Mouse (Mus musculus) mesoderm, embryonic 11.5 days (tissue): ENCODE data around the gene Ninj1.

Source experiments
- DNase-seq: peaks from one replicate; pipeline ENCODE4 v3.0.0-alpha.2; 2012; ENCODE audit warnings: low read depth, low spot score

Ninj1 gene

GRCm38 (mm10) chr13:49171729-49172128 lies 15.6 kb upstream of the Ninj1 start:
- no peak for DNase-seq

GRCm38 (mm10) chr13:49172335-49172734 lies 14.9 kb upstream of the Ninj1 start:
- DNase-seq, result no peak

- peak; percentile 90 for DNase-seq
Measured at GRCm38 (mm10) chr13:49172971-49173596, 14.2 kb upstream of the Ninj1 start.

GRCm38 (mm10) chr13:49175509-49175908 lies 11.8 kb upstream of the Ninj1 start:
- no peak for DNase-seq

- no peak for DNase-seq
Measured at GRCm38 (mm10) chr13:49178839-49179585, 8.3 kb upstream of the Ninj1 start.

GRCm38 (mm10) chr13:49180274-49180673 lies 7.0 kb upstream of the Ninj1 start:
- DNase-seq, result no peak

- no peak for DNase-seq
Measured at GRCm38 (mm10) chr13:49180691-49181090, 6.6 kb upstream of the Ninj1 start.

- DNase-seq, result no peak
Measured at GRCm38 (mm10) chr13:49181411-49181984, 5.8 kb upstream of the Ninj1 start.

GRCm38 (mm10) chr13:49183161-49183560 lies 4.1 kb upstream of the Ninj1 start:
- DNase-seq, result no peak

- DNase-seq, result no peak
Measured at GRCm38 (mm10) chr13:49183646-49184045, 3.6 kb upstream of the Ninj1 start.

- DNase-seq, result no peak
Measured at GRCm38 (mm10) chr13:49186798-49187287, 442 bp upstream of the Ninj1 start.

- no peak for DNase-seq
Measured at GRCm38 (mm10) chr13:49188219-49188965, 1.1 kb downstream of the Ninj1 start.

GRCm38 (mm10) chr13:49188966-49189360 lies 1.7 kb downstream of the Ninj1 start:
- no peak for DNase-seq

- DNase-seq, result no peak
Measured at GRCm38 (mm10) chr13:49189970-49190870, 2.9 kb downstream of the Ninj1 start.

- DNase-seq, result no peak
Measured at GRCm38 (mm10) chr13:49190876-49191672, 3.8 kb downstream of the Ninj1 start.

- DNase-seq, result no peak
Measured at GRCm38 (mm10) chr13:49191673-49192035, 4.4 kb downstream of the Ninj1 start.

- DNase-seq, result no peak
Measured at GRCm38 (mm10) chr13:49192156-49192855, 5.0 kb downstream of the Ninj1 start.

- DNase-seq, result no peak
Measured at GRCm38 (mm10) chr13:49193650-49194049, 6.4 kb downstream of the Ninj1 start.

GRCm38 (mm10) chr13:49194811-49195210 lies 7.5 kb downstream of the Ninj1 start:
- no peak for DNase-seq

GRCm38 (mm10) chr13:49195651-49196050 lies 8.4 kb downstream of the Ninj1 start:
- DNase-seq, result no peak
